Mouse (Mus musculus) skeletal muscle tissue, adult 2 months (tissue): ENCODE data around the gene Cwc27.

Experiments
- DNase-seq: peaks from one replicate; pipeline ENCODE4 v3.0.0-alpha.2; 2012; ENCODE audit warnings: low read depth, low spot score

The Cwc27 gene

DNA sequence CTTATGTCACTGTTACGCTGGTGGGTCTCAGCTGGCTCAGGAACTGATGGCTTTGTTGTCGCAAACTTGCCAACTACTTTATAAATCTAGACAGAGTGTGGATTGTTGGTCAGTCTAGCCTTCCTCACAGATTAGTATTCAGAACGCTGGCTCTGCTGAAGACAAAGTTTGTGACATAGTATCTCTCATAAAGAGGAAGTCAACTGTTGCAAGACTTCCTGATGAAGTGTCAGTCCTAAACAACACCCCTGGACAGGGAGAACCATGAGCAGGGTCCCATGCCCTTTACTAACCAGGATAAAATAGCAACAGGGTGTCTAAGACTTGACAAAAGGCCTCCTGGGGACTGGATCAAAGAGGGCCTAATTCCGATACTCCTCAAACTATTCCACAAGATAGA lies 205.6 kb downstream of the Cwc27 start:
- no peak for DNase-seq

DNA sequence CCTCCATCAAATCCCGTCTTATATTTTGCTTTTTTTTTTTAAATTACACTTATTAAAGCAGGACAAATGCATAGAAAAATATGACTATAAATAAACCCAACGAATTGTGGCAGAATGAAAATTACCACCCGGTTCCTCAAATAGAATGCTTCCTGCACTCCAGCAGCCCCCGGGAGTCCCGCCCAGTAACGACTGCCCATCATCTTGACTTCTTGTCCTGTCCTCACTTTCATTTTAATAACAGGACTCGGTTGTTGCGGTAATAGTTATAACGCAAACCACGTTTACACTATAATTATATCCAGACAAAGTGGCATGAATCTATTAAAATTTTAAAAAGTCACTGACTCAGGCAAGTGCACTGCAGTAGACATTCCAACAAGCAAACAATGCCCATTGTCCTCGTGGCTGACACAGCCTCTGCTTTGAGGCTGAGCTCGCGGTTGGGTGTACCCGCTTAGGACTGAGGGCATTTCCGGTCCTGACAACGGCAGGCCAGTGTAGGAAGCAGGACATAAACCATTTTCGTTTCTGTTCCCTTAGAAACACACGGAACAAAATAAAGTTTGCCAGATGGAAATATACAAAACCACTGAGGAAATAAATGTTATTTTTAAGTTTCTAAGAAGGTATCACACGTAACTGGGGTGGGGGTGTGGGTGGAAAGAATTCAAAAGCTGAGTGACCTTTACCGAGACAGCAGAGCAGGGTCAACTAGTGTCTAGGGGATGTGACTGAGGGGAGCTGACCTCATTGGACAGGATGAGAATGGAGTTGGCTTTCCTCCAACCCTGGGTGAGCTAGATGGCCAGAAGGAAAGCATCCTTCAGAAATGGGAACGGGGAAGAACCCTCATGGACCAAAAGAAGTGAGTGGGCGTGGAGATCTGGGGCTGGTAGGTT lies 206.5 kb downstream of the Cwc27 start:
- DNase-seq: peak; percentile 36

DNA sequence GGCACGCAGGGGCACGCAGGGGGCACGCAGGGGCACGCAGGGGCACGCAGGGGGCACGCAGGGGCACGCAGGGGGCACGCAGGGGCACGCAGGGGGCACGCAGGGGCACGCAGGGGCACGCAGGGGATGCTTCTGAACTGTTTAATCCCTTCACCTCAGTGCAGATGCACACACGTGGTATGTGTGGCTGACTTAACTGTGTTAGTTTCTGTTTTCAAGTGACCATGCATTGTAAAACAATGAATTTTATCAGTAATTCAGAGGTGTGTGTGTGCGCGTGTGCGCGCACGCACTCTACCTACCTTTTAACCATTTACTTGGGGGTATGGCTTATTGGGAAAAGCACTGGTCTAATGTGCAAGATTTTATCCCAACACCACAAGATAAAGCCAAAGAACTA lies 208.4 kb downstream of the Cwc27 start:
- no peak for DNase-seq

DNA sequence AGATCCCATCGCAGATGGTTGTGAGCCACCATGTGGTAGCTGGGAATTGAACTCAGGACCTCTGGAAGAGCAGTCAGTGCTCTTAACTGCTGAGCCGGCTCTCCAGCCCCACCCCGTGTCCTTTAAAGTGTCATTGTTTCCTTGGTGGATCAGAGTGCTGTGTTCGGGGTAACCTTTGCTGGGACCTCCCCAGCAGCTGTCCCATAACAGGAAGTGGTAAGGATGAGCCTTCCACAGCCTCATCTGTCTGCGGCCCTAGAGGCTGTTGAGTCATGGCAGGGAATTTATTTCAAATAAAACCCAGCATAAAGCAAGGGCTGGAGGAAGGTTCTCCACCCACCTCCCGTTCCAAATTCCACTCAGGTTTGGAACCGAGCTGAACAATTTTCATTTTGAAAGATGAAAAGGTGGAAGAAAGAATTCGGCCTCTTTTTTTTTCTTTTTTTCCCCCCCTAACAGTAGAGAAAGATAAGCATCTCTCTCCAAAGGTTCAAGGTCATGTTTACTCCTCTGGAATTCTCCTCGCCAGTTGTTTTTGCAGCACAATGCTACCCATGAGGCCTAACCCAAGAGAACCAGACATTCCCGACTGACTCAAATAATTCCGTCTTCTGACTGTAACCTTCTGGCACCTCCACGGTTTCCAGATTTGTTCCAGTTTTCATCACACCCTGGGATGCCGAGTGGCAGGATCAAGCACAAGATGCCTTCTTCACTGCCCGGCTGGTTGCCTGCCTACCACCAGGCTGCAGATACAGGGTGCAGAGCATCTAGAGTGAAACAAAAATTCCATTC lies 210.0 kb downstream of the Cwc27 start:
- DNase-seq: no peak

DNA sequence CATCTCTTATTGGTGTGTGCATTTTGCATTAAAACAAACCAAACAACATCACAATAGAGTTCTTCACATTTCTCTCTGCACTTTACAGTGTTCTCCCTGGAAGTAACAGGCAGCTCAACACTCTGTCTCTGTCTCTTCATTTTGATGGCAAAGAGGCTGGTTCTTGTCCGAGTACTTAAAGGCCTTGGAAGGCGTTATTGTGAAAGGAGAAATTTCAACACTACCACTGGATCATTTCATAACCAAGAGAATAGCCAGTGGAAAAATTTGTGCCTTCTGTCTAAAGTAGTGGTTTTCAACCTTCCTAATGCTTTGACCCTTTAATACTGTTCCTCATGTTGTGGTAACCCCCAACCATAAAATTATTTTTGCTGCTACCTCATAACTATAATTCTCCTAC lies 211.8 kb downstream of the Cwc27 start:
- DNase-seq: no peak

DNA sequence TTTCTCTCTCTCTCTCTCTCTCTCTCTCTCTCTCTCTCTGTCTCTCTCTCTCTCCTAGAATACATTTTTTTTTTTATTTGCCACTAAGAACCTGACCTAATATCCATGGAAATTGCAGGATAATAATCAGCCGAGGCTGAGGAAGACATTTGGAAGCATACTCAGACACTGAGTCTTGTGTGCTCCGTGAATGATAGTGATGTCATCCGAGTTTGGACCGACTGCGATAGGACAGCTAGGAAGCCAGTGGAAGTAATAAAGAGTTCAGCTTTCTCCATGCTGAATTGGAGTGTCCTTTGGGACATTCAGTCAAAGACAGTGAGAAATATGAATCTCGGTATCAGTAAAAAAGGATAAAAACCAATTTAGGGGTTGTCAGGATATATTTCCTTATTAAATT lies 214.7 kb downstream of the Cwc27 start:
- DNase-seq: peak; percentile 37

DNA sequence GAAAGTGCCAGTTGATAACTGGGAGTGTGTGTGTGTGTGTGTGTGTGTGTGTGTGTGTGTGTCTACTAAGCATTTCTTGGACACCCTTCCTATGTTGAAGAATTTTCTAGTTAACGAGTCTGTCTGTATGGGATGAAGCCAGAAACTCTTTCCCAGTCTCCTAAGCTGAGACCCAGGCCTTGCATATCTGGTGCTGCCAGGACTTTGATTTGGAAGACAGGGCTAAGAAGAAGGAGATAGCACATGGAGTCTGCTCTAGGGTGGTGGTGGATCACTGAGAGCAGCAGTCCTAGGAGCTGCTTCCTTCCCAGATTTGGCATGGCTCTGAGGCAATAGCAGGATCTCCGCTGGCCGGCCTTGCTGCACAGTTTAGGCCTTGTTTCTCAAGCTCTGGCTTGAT lies 215.2 kb downstream of the Cwc27 start:
- DNase-seq: peak; percentile 26

DNA sequence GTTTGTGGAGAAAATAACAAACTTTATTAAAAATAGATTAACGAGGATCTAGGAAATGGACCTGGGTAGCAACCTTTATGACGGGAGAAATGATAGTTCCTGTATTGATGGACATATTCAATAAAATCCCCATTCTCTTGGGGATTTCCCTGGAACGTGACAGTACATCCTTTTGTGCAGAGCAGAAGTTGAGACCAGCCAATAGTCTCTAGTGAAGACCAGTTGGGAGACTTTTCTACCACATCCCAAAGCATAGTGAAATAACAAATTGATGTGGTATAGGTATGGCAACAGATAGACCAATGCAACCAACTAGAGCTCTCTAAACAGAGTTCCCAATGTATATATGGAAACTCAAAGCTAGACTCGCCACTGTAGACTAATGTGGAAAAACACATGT lies 220.7 kb downstream of the Cwc27 start:
- DNase-seq: no peak

DNA sequence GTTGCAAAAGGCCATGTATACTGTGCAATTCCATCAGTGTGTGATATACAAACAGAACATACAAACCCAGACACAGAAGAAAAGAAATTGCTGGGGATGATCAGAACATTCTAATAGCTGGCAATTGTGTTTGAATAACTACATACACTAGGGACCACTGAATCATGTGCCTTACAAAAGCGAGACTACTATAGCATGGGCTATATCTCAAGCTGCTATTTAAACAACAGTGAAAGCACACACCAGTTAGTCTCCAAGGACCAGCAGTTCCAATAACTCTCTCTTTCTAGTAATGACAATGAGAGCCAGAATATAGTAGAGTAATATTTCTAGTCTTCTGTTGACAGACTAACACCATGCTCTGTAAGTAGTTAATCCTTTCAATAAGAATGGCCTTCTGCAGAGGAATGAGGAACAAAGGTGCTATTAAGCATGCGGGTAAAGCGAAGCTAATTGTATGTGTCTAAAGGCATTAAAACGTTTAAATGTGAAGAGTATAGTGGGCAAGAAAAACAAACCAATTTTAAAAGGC lies 222.1 kb downstream of the Cwc27 start:
- DNase-seq: no peak

DNA sequence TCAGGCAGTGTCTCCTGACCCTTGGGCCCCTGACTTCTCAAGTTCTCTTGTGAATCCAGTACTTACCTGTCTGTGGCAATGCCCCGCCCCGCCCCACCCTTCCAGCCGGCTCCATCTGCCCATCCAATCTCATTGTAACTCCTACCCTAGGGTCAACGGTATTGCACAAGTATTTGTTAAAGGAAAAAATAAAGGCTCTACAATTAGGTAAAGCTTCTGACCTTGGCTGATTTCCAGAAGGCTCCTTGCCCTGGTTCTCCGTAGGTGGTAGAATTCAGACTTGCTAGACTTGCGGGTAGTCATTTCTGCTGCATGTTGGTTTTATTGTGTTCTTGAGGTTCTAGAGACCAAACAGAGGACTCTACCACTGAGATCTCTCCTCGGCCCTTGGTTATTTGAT lies 226.0 kb downstream of the Cwc27 start:
- no peak for DNase-seq

DNA sequence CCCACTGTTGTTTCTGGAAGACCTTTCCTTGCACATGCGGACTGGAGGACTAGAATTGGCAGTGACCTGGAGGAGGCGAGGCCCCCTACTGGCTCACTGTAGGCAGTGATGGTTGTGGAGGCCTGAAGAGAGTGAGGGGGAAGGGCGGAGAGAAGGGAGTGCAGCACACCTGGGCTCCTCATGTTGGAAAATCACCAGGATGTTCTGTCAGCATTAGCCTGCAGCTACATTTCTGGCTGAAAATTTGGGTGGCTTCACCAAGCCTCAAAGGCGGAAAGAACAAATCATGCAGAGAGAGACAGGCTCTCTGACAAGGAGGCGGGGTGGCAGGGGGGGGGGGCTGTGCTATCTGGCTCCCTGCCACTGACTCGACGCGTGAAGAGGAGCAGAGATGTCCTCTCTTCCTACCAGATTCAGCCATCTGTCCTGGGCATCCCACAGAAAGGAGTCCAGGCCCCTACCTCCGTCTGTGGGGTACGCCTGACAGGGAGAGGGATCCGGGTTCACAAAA lies 226.8 kb downstream of the Cwc27 start:
- DNase-seq: no peak

DNA sequence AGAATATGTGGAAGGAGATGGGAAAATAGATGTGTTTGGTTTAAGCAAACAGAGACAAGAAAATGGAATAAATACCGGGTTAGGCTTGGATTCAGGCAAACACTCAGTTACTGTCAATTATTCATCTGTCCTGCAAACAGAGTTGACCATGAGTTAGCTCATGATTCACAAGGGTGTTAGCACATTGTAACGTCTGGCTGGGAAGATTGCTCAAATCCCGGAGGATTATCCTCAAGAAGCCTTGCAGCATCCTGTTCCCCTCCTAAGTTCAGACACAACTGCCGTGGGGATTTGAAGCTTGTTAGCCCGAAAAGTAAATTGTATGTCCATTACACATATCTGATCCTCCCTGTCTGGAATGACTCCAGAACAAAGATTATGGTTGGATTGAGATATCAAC lies 228.6 kb downstream of the Cwc27 start:
- DNase-seq: peak; percentile 37
